Mouse (Mus musculus): ENCODE measurements around the gene Olfr70. TPM values are rescaled to one million over a fixed set of nuclear protein-coding genes. Genes with fewer than 3 reads are reported as not detected.

Olfr70 gene
- polyA plus RNA-seq, 1 experiment from 2014 or later, result 0.07 TPM

- DNase-seq (ENCODE audit: low spot score), result no peak
- peaks cover 8% of the 10 kb centered on the region; the same call in 1 of the 2 replicates for H3K27me3 ChIP-seq (replicated peaks; ENCODE audit: low read depth, poor library complexity, severe bottlenecking)
- WGBS, result 83% methylated on average over 8 of the region's 8 CpGs
- no peaks in the 10 kb centered on the region for H3K36me3 ChIP-seq (replicated peaks)
- no peak overlapping the region for H3K27ac ChIP-seq (replicated peaks)
- no peak overlapping the region for H3K4me3 ChIP-seq
- H3K9me3 ChIP-seq, result no peaks in the 10 kb centered on the region
- no peaks in the 10 kb centered on the region; the same call in 1 of the 2 replicates for H3K4me1 ChIP-seq
Observed at GRCm38 (mm10) chr4:43703851-43704250, 3.2 kb upstream of the Olfr70 start.

- Histone ChIP-seq H3K4me3 (no peak overlapping the region), H3K36me3 (replicated peaks) (no peaks in the 10 kb centered on the region), H3K27me3 (replicated peaks; ENCODE audit: low read depth, poor library complexity, severe bottlenecking) (peaks cover 8% of the 10 kb centered on the region; the same call in 1 of the 2 replicates), H3K9me3 (no peaks in the 10 kb centered on the region), H3K4me1 (no peaks in the 10 kb centered on the region; the same call in 1 of the 2 replicates), H3K27ac (replicated peaks) (no peak overlapping the region)
- 75% methylated on average over 6 of the region's 6 CpGs for WGBS
- no peak for DNase-seq (ENCODE audit: low spot score)
Observed at GRCm38 (mm10) chr4:43703439-43703838, 2.8 kb upstream of the Olfr70 start.

GRCm38 (mm10) chr4:43696561-43696960 is 4.0 kb downstream of the Olfr70 start:
- 93% methylated on average over 13 of the region's 13 CpGs for WGBS
- Histone ChIP-seq H3K4me1 (0 out of 2 replicates have a peak, but pooled peaks cover 8% of the 10 kb centered on the region), H3K36me3 (replicated peaks) (no peaks in the 10 kb centered on the region), H3K27me3 (replicated peaks; ENCODE audit: low read depth, poor library complexity, severe bottlenecking) (no peaks in the 10 kb centered on the region), H3K27ac (replicated peaks) (no peak overlapping the region), H3K4me3 (no peak overlapping the region), H3K9me3 (no peaks in the 10 kb centered on the region)
- no peak for DNase-seq (ENCODE audit: low spot score)

GRCm38 (mm10) chr4:43695249-43695671 is 5.3 kb downstream of the Olfr70 start:
- WGBS, result 36% methylated on average over 9 of the region's 9 CpGs
- Histone ChIP-seq H3K9me3 (no peaks in the 10 kb centered on the region), H3K27ac (replicated peaks) (no peak overlapping the region; the same call in 1 of the 2 replicates), H3K4me3 (no peak overlapping the region), H3K27me3 (replicated peaks; ENCODE audit: low read depth, poor library complexity, severe bottlenecking) (no peaks in the 10 kb centered on the region), H3K36me3 (replicated peaks) (no peaks in the 10 kb centered on the region; the same call in 1 of the 2 replicates), H3K4me1 (0 out of 2 replicates have a peak, but pooled peaks cover 8% of the 10 kb centered on the region)
- no peak for DNase-seq (ENCODE audit: low spot score)

GRCm38 (mm10) chr4:43694439-43695248 is 6.0 kb downstream of the Olfr70 start:
- peaks cover 6% of the 10 kb centered on the region for H3K36me3 ChIP-seq (replicated peaks)
- no peak overlapping the region for H3K4me3 ChIP-seq
- H3K9me3 ChIP-seq, result no peaks in the 10 kb centered on the region
- H3K27me3 ChIP-seq (replicated peaks; ENCODE audit: low read depth, poor library complexity, severe bottlenecking), result no peaks in the 10 kb centered on the region
- no peak for DNase-seq (ENCODE audit: low spot score)
- H3K4me1 ChIP-seq, result 0 out of 2 replicates have a peak, but pooled peaks cover 8% of the 10 kb centered on the region
- H3K27ac ChIP-seq (replicated peaks), result no peak overlapping the region; the same call in 1 of the 2 replicates
- 77% methylated on average over 1 of the region's 1 CpGs for WGBS

- Histone ChIP-seq H3K27ac (replicated peaks) (no peak overlapping the region), H3K4me1 (0 out of 2 replicates have a peak, but pooled peaks cover 8% of the 10 kb centered on the region), H3K9me3 (no peaks in the 10 kb centered on the region), H3K27me3 (replicated peaks; ENCODE audit: low read depth, poor library complexity, severe bottlenecking) (no peaks in the 10 kb centered on the region), H3K36me3 (replicated peaks) (peaks cover 10% of the 10 kb centered on the region), H3K4me3 (no peak overlapping the region)
- WGBS, result 87% methylated on average over 5 of the region's 5 CpGs
- no peak for DNase-seq (ENCODE audit: low spot score)
Observed at GRCm38 (mm10) chr4:43693806-43694241, 6.8 kb downstream of the Olfr70 start.

- no peak overlapping the region for H3K27ac ChIP-seq (replicated peaks)
- 83% methylated on average over 5 of the region's 5 CpGs for WGBS
- DNase-seq (ENCODE audit: low spot score), result no peak
- no peaks in the 10 kb centered on the region for H3K27me3 ChIP-seq (replicated peaks; ENCODE audit: low read depth, poor library complexity, severe bottlenecking)
- H3K36me3 ChIP-seq (replicated peaks), result peaks cover 15% of the 10 kb centered on the region
- no peaks in the 10 kb centered on the region for H3K9me3 ChIP-seq
- H3K4me1 ChIP-seq, result 0 out of 2 replicates have a peak, but pooled peaks cover 8% of the 10 kb centered on the region
- no peak overlapping the region for H3K4me3 ChIP-seq
Observed at GRCm38 (mm10) chr4:43691026-43691425, 9.6 kb downstream of the Olfr70 start.

- Histone ChIP-seq H3K36me3 (replicated peaks) (peaks cover 25% of the 10 kb centered on the region), H3K27ac (replicated peaks) (no peak overlapping the region), H3K4me1 (0 out of 2 replicates have a peak, but pooled peaks cover 2% of the 10 kb centered on the region), H3K27me3 (replicated peaks; ENCODE audit: low read depth, poor library complexity, severe bottlenecking) (no peaks in the 10 kb centered on the region), H3K9me3 (no peaks in the 10 kb centered on the region), H3K4me3 (no peak overlapping the region)
- 93% methylated on average over 17 of the region's 17 CpGs for WGBS
- DNase-seq (ENCODE audit: low spot score), result no peak
Observed at GRCm38 (mm10) chr4:43690021-43690420, 10.6 kb downstream of the Olfr70 start.

- Histone ChIP-seq H3K27me3 (replicated peaks; ENCODE audit: low read depth, poor library complexity, severe bottlenecking) (no peaks in the 10 kb centered on the region), H3K4me3 (no peak overlapping the region), H3K4me1 (no peaks in the 10 kb centered on the region), H3K36me3 (replicated peaks) (peaks cover 50% of the 10 kb centered on the region), H3K27ac (replicated peaks) (no peak overlapping the region), H3K9me3 (no peaks in the 10 kb centered on the region)
- 87% methylated on average over 7 of the region's 7 CpGs for WGBS
- no peak for DNase-seq (ENCODE audit: low spot score)
Observed at GRCm38 (mm10) chr4:43679416-43680043, 21.1 kb downstream of the Olfr70 start.

GRCm38 (mm10) chr4:43678541-43678940 is 22.1 kb downstream of the Olfr70 start:
- 88% methylated on average over 6 of the region's 6 CpGs for WGBS
- no peak overlapping the region for H3K27ac ChIP-seq (replicated peaks)
- H3K36me3 ChIP-seq (replicated peaks), result peaks cover 57% of the 10 kb centered on the region
- no peaks in the 10 kb centered on the region for H3K27me3 ChIP-seq (replicated peaks; ENCODE audit: low read depth, poor library complexity, severe bottlenecking)
- H3K4me1 ChIP-seq, result 0 out of 2 replicates have a peak, but pooled peaks cover 1% of the 10 kb centered on the region
- H3K9me3 ChIP-seq, result no peaks in the 10 kb centered on the region
- no peak for DNase-seq (ENCODE audit: low spot score)
- no peak overlapping the region for H3K4me3 ChIP-seq

- WGBS, result 74% methylated on average over 4 of the region's 4 CpGs
- Histone ChIP-seq H3K27me3 (replicated peaks; ENCODE audit: low read depth, poor library complexity, severe bottlenecking) (peaks cover 10% of the 10 kb centered on the region), H3K36me3 (replicated peaks) (peaks cover 37% of the 10 kb centered on the region), H3K9me3 (no peaks in the 10 kb centered on the region), H3K4me1 (peaks cover 22% of the 10 kb centered on the region), H3K4me3 (no peak overlapping the region), H3K27ac (replicated peaks) (no peak overlapping the region)
- no peak for DNase-seq (ENCODE audit: low spot score)
Observed at GRCm38 (mm10) chr4:43675608-43676007, 25.0 kb downstream of the Olfr70 start.

- no peak overlapping the region for H3K4me3 ChIP-seq
- peaks cover 28% of the 10 kb centered on the region for H3K4me1 ChIP-seq
- H3K27ac ChIP-seq (replicated peaks), result no peak overlapping the region
- H3K27me3 ChIP-seq (replicated peaks; ENCODE audit: low read depth, poor library complexity, severe bottlenecking), result peaks cover 15% of the 10 kb centered on the region
- no peak for DNase-seq (ENCODE audit: low spot score)
- WGBS, result 71% methylated on average over 5 of the region's 5 CpGs
- H3K36me3 ChIP-seq (replicated peaks), result peaks cover 35% of the 10 kb centered on the region
- H3K9me3 ChIP-seq, result no peaks in the 10 kb centered on the region
Observed at GRCm38 (mm10) chr4:43674974-43675373, 25.6 kb downstream of the Olfr70 start.
